Mouse (Mus musculus): Measurements from ENCODE around the gene Tfcp2l1. TPM values are rescaled to one million over a fixed set of nuclear protein-coding genes. Genes with fewer than 3 reads are reported as not detected.

Gene Tfcp2l1
- total and polyA plus RNA-seq, 3 experiments, result 0.03 to 0.08 (median 0.04) TPM

DNA sequence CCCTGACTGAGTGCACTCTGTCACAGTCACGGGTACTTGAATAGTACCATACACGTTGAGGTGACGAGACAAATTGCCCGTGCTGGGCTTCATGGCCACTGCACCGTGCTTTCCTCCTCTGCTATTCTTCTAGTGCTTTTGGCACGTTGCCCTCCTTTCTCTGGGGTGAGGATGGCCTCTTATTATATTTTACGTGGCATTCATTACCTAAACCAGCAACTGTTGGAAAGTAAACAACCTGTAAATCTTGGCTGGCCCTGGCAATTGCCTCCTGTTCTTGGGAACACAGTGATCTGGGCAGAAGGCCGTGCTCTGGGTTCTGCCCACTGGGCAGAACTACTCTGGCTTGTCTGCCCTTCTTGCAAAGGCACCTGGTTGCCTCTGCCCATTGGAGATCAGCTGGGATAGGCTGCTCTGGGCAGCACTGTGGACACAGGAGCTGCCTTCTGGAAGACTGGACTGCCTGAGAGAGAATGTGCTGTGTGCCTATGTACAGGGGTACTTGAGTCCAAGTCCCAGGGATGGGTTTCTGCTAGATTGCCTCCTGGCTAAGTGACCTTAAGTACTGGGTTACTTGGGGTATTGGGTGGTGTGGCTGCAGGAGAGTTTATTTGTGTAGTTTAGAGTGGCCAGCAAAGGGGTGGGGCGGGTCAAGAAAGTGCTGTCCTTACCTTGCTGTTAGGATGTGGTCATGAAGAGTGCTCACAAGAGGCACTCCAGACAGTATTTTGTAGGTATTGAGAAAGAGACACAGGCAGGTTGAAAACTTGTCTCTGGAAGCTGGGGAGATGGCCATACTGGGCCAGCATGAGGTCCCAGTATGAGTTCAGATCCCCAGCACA, 15.6 kb downstream of the Tfcp2l1 start:
- in situ Hi-C loops (cut with MboI; ENCODE audit: low pct_ligation_motif_present, low pct_unique_long_range_greater_than_20kb, low sequenced_read_pairs) (no loop called here), dilution Hi-C loops (cut with MboI; ENCODE audit: extremely low pct_ligation_motif_present, extremely low pct_unique_long_range_greater_than_20kb, low sequenced_read_pairs) (no loop called here)
- no peak for DNase-seq (ENCODE audit: extremely low read depth)
- TF ChIP-seq ZC3H11A (IDR thresholded peaks at IDR 0.05; ENCODE audit: low read depth, low read length), result no peak
- TF ChIP-seq MAX (IDR thresholded peaks at IDR 0.05; ENCODE audit: low read length), result no peak
- TF ChIP-seq BHLHE40 (IDR thresholded peaks at IDR 0.05; ENCODE audit: low read depth, low read length), result no peak
- no peak for TF ChIP-seq MAZ (IDR thresholded peaks at IDR 0.05; ENCODE audit: low read depth, low read length)
- TF ChIP-seq ZMIZ1 (IDR thresholded peaks at IDR 0.05; ENCODE audit: low read depth, low read length), result no peak
- TF ChIP-seq KAT2A (IDR thresholded peaks at IDR 0.05; ENCODE audit: insufficient replicate concordance, low read length), result no peak
- TF ChIP-seq JUN (IDR thresholded peaks at IDR 0.05; ENCODE audit: insufficient read depth, low read depth, low read length), result no peak
- TF ChIP-seq USF1 (IDR thresholded peaks at IDR 0.05; ENCODE audit: low read depth, low read length), result no peak
- Histone ChIP-seq H3K36me3 (replicated peaks in 1 of 2; ENCODE audit: control insufficient read depth in 1 of 2, insufficient read depth in 1 of 2, low read length in 1 of 2) (no peaks in the 10 kb centered on the region), H3K4me1 (ENCODE audit: control insufficient read depth in 1 of 2, insufficient read depth in 2 of 2) (peaks cover 5 to 9% of the 10 kb centered on the region in 2 experiments; a peak in 3 of 4 replicates), H3K79me2 (replicated peaks; ENCODE audit: control insufficient read depth, extremely low read depth, insufficient read depth, poor library complexity, severe bottlenecking) (no peaks in the 10 kb centered on the region), H3K4me3 (replicated peaks in 1 of 3; ENCODE audit: low read depth in 2 of 3, low read length in 2 of 3, poor library complexity in 1 of 3) (no peak overlapping the region), H3K9ac (ENCODE audit: insufficient read depth, low read depth) (no peak overlapping the region), H3K4me2 (ENCODE audit: insufficient read depth, low read depth, poor library complexity, severe bottlenecking) (no peak overlapping the region), H3K27ac (ENCODE audit: insufficient read depth, low read depth) (no peak overlapping the region), H3K27me3 (replicated peaks) (peaks cover 3% of the 10 kb centered on the region), H3K9me3 (replicated peaks; ENCODE audit: low read length) (no peaks in the 10 kb centered on the region)

DNA sequence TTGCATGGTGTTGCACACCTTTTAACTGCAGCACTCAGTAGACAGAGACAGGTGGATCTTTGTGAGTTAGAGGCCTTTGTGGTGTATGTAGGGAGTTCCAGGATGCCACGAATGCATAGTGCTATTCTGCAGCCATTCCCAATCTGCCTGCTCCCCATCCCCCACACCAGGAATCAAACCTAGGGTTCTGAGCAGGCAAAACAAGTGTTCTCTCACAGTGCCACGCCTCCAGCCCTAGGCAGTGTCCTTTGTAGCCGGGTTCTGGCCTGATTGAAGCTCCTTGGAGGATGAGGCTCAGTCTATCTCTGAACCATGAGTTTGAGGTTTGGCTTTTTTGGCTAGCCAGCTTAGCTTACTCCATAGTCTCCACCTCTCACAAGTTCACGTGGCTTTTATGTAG, 18.0 kb downstream of the Tfcp2l1 start:
- no peaks in the 10 kb centered on the region for H3K79me2 ChIP-seq (replicated peaks; ENCODE audit: control insufficient read depth, extremely low read depth, insufficient read depth, poor library complexity, severe bottlenecking)
- in situ Hi-C loops (cut with MboI; ENCODE audit: low pct_ligation_motif_present, low pct_unique_long_range_greater_than_20kb, low sequenced_read_pairs) (no loop called here), dilution Hi-C loops (cut with MboI; ENCODE audit: extremely low pct_ligation_motif_present, extremely low pct_unique_long_range_greater_than_20kb, low sequenced_read_pairs) (no loop called here)
- H3K4me2 ChIP-seq (ENCODE audit: insufficient read depth, low read depth, poor library complexity, severe bottlenecking), result no peak overlapping the region
- no peak overlapping the region for H3K27ac ChIP-seq (ENCODE audit: insufficient read depth, low read depth)
- peaks cover 5 to 9% of the 10 kb centered on the region in 2 experiments; a peak in 3 of 4 replicates for H3K4me1 ChIP-seq (ENCODE audit: control insufficient read depth in 1 of 2, insufficient read depth in 2 of 2)
- DNase-seq (ENCODE audit: extremely low read depth), result no peak
- H3K27me3 ChIP-seq (replicated peaks), result no peaks in the 10 kb centered on the region
- no peak overlapping the region for H3K4me3 ChIP-seq (replicated peaks in 1 of 3; ENCODE audit: low read depth in 2 of 3, low read length in 2 of 3, poor library complexity in 1 of 3)
- H3K9me3 ChIP-seq (replicated peaks; ENCODE audit: low read length), result no peaks in the 10 kb centered on the region
- no peak overlapping the region for H3K9ac ChIP-seq (ENCODE audit: insufficient read depth, low read depth)
- no peaks in the 10 kb centered on the region for H3K36me3 ChIP-seq (replicated peaks in 1 of 2; ENCODE audit: control insufficient read depth in 1 of 2, insufficient read depth in 1 of 2, low read length in 1 of 2)
- no peak for TF ChIP-seq POLR2A (IDR thresholded peaks at IDR 0.05; ENCODE audit: low read depth, low read length)
- TF ChIP-seq HCFC1 (IDR thresholded peaks at IDR 0.05; ENCODE audit: low read depth, low read length), result no peak
- TF ChIP-seq SIN3A (IDR thresholded peaks at IDR 0.05; ENCODE audit: low read length), result no peak
- TF ChIP-seq EP300 (IDR thresholded peaks at IDR 0.05; ENCODE audit: low read length), result no peak
- no peak for TF ChIP-seq CHD1 (IDR thresholded peaks at IDR 0.05; ENCODE audit: low read depth, low read length)
- no peak for TF ChIP-seq JUND (conservative IDR thresholded peaks at IDR 0.05; ENCODE audit: low read depth, low read length)
- no peak for TF ChIP-seq KAT2A (IDR thresholded peaks at IDR 0.05; ENCODE audit: insufficient replicate concordance, low read length)
- no peak for TF ChIP-seq USF1 (IDR thresholded peaks at IDR 0.05; ENCODE audit: low read depth, low read length)
- no peak for TF ChIP-seq UBTF (IDR thresholded peaks at IDR 0.05; ENCODE audit: low read depth, low read length)
- TF ChIP-seq PAX5 (IDR thresholded peaks at IDR 0.05; ENCODE audit: low read length), result no peak
- no peak for TF ChIP-seq SMC3 (IDR thresholded peaks at IDR 0.05; ENCODE audit: low read depth, low read length)
- TF ChIP-seq ETS1 (conservative IDR thresholded peaks at IDR 0.05; ENCODE audit: low read depth, low read length), result no peak
- no peak for TF ChIP-seq GABPA (IDR thresholded peaks at IDR 0.05; ENCODE audit: insufficient replicate concordance, low read depth, low read length)

Data from CH12.LX (cell line).